Mouse (Mus musculus): Measurements from ENCODE around the gene Grin3b.

DNA sequence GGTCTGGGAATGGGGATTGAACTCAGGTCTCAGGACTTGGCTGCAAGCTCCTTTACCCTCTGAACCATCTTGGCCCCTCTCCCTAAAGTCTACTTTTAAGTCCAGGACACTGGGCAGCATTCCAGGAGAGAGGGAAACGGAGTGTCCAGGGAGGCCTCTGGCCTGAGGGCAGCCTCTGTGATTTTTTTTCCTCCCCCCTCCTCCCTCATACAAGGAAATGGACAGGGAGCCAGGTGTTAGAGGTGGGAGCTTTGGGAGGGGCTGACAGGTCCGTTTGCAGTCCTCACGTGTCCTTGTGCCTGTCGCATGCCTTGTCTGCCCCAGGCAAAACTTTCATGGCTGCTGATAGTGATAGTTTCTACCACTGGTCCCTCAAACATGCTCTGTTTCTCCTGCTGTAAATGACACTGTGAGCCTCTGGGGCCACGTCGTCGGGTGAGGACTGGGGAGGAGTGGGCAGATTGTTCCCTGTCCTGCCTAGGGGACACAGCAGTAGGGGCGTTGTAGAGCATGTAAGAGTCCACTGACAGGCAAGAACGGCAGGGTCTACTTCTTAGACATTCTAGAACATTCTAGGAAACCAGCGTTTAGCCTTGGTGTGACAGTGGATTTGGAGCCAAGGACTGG is 34.1 kb upstream of the Grin3b start:
- TF ChIP-seq POLR2A (IDR thresholded peaks at IDR 0.05; ENCODE audit: borderline replicate concordance, control insufficient read depth, low read depth, low read length) = no peak
- no peak for TF ChIP-seq CTCF (IDR thresholded peaks at IDR 0.05; ENCODE audit: control insufficient read depth, insufficient read depth, low read length)

Measured in bone marrow, adult 2 months (tissue).